Comparison of ENCODE assay signal across 17 mouse cellular contexts in the genomic region with DNA sequence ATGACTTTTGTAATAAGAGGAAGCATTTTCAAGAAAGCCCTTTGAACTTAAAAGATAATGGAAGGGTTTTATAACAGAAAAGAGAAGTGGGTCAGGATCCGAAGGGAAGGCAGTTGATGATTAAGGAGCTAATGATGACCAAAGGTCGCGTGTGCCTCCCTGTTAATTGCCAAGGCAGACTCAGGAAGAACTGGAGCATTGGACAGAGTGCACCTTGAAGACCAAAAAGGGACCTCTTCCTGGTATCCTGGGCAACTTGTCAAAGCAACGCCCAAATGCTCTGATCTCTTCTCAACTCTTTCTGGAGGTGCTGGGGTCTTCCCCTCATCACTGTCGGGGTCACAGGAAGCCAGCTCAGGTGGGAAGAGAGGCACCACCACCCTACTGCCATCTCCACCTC. TPM values are rescaled to one million over a fixed set of nuclear protein-coding genes. Genes with fewer than 3 reads are reported as not detected.
"Had no signal": no experiment of that assay in that cellular context is flagged by ENCODE, and none has a peak within 500 bp of the region (broad histone marks: within the 10 kb centered on the region; RNA-seq: fewer than 3 reads in every experiment).

No protein-coding gene starts in this region.

- H3K27me3 ChIP-seq: neural tube, embryonic 13.5 days; stomach, embryonic 15.5 days had no signal

- H3K9me3 ChIP-seq: limb, embryonic 13.5 days; midbrain, embryonic 12.5 days; neural tube, embryonic 13.5 days; stomach, embryonic 15.5 days had no signal

- H3K4me1 ChIP-seq: limb, embryonic 13.5 days; stomach, embryonic 15.5 days had no signal

- DNase-seq: lung, adult 18-20 months; retina, postnatal 1 day; right cerebral cortex, postnatal 4 days; thymus, adult 2 months; thymus, postnatal 25 days had no signal

- H3K27ac ChIP-seq: limb, embryonic 13.5 days; liver, embryonic 14.5 days; midbrain, embryonic 12.5 days; neural tube, embryonic 13.5 days; stomach, embryonic 15.5 days had no signal

- H3K36me3 ChIP-seq: limb, embryonic 13.5 days; midbrain, embryonic 12.5 days; neural tube, embryonic 13.5 days; stomach, embryonic 15.5 days had no signal

- H3K4me2 ChIP-seq: limb, embryonic 13.5 days; midbrain, embryonic 12.5 days; neural tube, embryonic 13.5 days; stomach, embryonic 15.5 days had no signal

- ATAC-seq: hindbrain, embryonic 16.5 days; inflammation-experienced regulatory T-cells, adult 6 months; midbrain, embryonic 16.5 days had no signal

- H3K9ac ChIP-seq: limb, embryonic 13.5 days; liver, embryonic 14.5 days; midbrain, embryonic 12.5 days; neural tube, embryonic 13.5 days; stomach, embryonic 15.5 days had no signal

- H3K4me3 ChIP-seq: limb, embryonic 13.5 days; midbrain, embryonic 12.5 days; neural tube, embryonic 13.5 days; stomach, embryonic 15.5 days had no signal

RNA-seq across cellular contexts. Expression of gene Barhl2, which starts 49.9 kb away (rescaled TPM):
- polyA plus RNA-seq: inflammation-experienced regulatory T-cells, adult 6 months; limb, embryonic 13.5 days; liver, adult 2 months; lung, embryonic 16.5 days; spleen, adult 2 months; stomach, embryonic 15.5 days; thymus, adult 2 months; urinary bladder, adult 2 months had no signal
